Mouse (Mus musculus): ENCODE measurements around the gene Dhx37. TPM values are rescaled to one million over a fixed set of nuclear protein-coding genes. Genes with fewer than 3 reads are reported as not detected.

The Dhx37 gene
- 4.8 and 5.2 TPM in 2 replicates for polyA plus RNA-seq (2021; fragmentation: Nextera tagmentation)
- long read RNA-seq, experiment 1, full-length matches to known transcripts = 1 of 6 reads
- long read RNA-seq, experiment 1, partial matches to known transcripts = 4 of 6 reads
- long read RNA-seq, experiment 1, other reads (novel, unspliced or antisense) = 1 of 6 reads
- long read RNA-seq, experiment 2, full-length matches to known transcripts = 18 of 25 reads
- long read RNA-seq, experiment 2, partial matches to known transcripts = 3 of 25 reads
- long read RNA-seq, experiment 2, other reads (novel, unspliced or antisense) = 4 of 25 reads

GRCm38 (mm10) chr5:125433793-125434337 is at the start of gene Dhx37:
Gene Dhx37 (minus strand): TSS chr5:125434121.

GRCm38 (mm10) chr5:125475601-125476285 is 41.8 kb upstream of the Dhx37 start, which contains the start of gene Aacs:
Gene Aacs (plus strand): TSS chr5:125475814.

DNA sequence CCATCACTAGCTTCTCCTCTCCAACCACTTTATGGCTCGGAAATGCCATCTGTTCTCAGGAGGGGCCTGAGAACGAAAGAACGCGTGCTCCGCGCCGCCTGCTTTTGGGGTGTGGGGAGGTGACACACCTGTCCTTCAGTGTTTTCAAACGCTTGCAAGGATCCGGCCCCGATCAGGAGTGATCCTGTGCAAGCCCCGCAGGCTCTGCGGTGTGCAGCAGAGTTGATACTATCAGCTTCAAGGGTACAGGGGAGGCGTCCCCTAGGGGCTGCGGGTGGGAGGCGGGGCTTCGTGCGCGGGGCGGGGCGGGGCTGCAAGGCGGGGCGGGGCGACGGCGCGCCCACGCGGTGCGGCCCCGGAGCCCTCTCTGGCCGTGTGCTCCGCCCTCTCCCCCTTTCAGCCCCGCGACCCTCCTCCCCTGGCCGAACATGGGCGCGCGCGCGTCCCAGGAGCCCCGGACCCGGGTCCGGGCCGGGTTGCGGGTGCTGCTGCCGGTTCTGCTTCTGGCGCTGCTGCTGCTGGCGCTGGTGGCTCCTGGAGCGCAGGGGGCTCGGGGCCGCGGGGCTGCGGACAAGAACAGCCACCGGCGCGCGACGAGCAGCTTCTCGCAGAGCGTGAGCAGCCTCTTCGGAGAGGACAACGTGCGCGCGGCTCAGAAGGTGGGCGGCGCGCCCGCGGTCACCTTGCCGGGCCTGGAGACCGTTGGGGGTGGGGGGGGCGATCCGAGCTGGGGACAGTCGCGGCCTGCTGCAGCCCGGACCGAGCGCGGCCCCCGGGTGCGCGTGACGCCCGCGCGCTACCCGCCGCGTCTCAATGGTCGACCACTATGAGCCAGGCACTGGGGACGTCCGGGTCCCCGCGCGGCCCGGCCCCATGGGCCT is 7.6 kb upstream of the Dhx37 start, which contains the start of gene Bri3bp:
TSS of gene Bri3bp (plus strand) at position 335 of the 881 bp plus-strand sequence.

GRCm38 (mm10) chr5:125389579-125390441 is 44.1 kb downstream of the Dhx37 start, which contains the start of gene Ubc:
Gene Ubc (minus strand): TSS chr5:125390202.

GRCm38 (mm10) chr5:125389131-125389578 is 44.8 kb downstream of the Dhx37 start, which contains the start of gene Gm10382:
Gene Gm10382 (plus strand): TSS chr5:125389322.

Small RNA genes within 50 kb of the gene (microRNA-seq; reads per million reads assigned to microRNA genes)
- gene Gm27551 = not detected

Other genes starting within 250 kb of the Dhx37 start
- 15.3 and 18.3 TPM in 2 replicates for gene Scarb1, start 93.0 kb downstream of the Dhx37 start, polyA plus RNA-seq (2021; fragmentation: Nextera tagmentation)
- gene Gm10382, start 44.8 kb downstream of the Dhx37 start, polyA plus RNA-seq (2021; fragmentation: Nextera tagmentation) = 0.15 TPM in 1 of 2 replicates, not detected in the other
- gene Ubc, start 43.9 kb downstream of the Dhx37 start, polyA plus RNA-seq (2021; fragmentation: Nextera tagmentation) = 318 and 325 TPM in 2 replicates
- 69.5 and 91.6 TPM in 2 replicates for gene Bri3bp, start 7.4 kb upstream of the Dhx37 start, polyA plus RNA-seq (2021; fragmentation: Nextera tagmentation)
- gene Aacs, start 41.7 kb upstream of the Dhx37 start, polyA plus RNA-seq (2021; fragmentation: Nextera tagmentation) = 17.4 and 20.4 TPM in 2 replicates
- 6.5 and 7.5 TPM in 2 replicates for gene Tmem132b, start 97.7 kb upstream of the Dhx37 start, polyA plus RNA-seq (2021; fragmentation: Nextera tagmentation)

All from layer of hippocampus, adult 6 months (tissue).